ENCODE assay signal across 15 mouse cellular contexts in genomic region chr14:51094096-51094875, GRCm38 (mm10). TPM values are rescaled to one million over a fixed set of nuclear protein-coding genes. Genes with fewer than 3 reads are reported as not detected.
A peak's percentile ranks its signal among the peaks of the same experiment; 100 is the strongest.
DNase-seq lines count a peak whose midpoint lies in the region; ATAC-seq lines count a peak whose summit lies in the region.
"Had no signal": no experiment of that assay in that cellular context is flagged by ENCODE, and none has a peak within 500 bp of the region (broad histone marks: within the 10 kb centered on the region; RNA-seq: fewer than 3 reads in every experiment).

No protein-coding gene starts in this region.

- WGBS in kidney, embryonic 15.5 days: 81% methylated on average over 5 of the region's 5 CpGs

- peaks cover 25% of the 10 kb centered on the region; the same call in 1 of the 2 replicates for H3K4me1 ChIP-seq in kidney, embryonic 15.5 days

- no peak for ATAC-seq in kidney, embryonic 15.5 days (replicated peaks; ENCODE audit: low FRiP score)
- ATAC-seq: hindbrain, embryonic 16.5 days had no signal

- no peaks in the 10 kb centered on the region for H3K27me3 ChIP-seq in kidney, embryonic 15.5 days

- no peak overlapping the region for H3K9ac ChIP-seq in kidney, embryonic 15.5 days

- H3K36me3 ChIP-seq in kidney, embryonic 15.5 days: no peaks in the 10 kb centered on the region

- no peak overlapping the region for H3K4me3 ChIP-seq in kidney, embryonic 15.5 days (replicated peaks)

- peak; percentile 76 for DNase-seq in gastrocnemius, adult 18-20 months (ENCODE audit: low spot score)
- no peak for DNase-seq in gastrocnemius, adult 8-10 months (ENCODE audit: low spot score in 2 of 2)
- peak; percentile 54 for DNase-seq in layer of hippocampus, adult 9-11 months
- DNase-seq in layer of hippocampus, postnatal 36 days: no peak
- peak; percentile 38 for DNase-seq in 3134 (ENCODE audit: extremely low read depth, insufficient read length, low spot score)
- DNase-seq in brain, adult 2 months (ENCODE audit: low read depth, low spot score): peak; percentile 35
- no peak for DNase-seq in cerebellum, adult 11-12 months
- DNase-seq: gastrocnemius, postnatal 14 days; spleen, adult 18-20 months had no signal

- H3K27ac ChIP-seq in kidney, embryonic 15.5 days: no peak overlapping the region
- H3K27ac ChIP-seq: kidney, postnatal 0 days had no signal

- no peaks in the 10 kb centered on the region for H3K9me3 ChIP-seq in kidney, embryonic 15.5 days (replicated peaks)

- H3K4me2 ChIP-seq in kidney, embryonic 15.5 days: no peak overlapping the region

RNA-seq across cellular contexts. Expression of gene Ang, which starts 3.3 kb away (rescaled TPM):
- total RNA-seq in gastrocnemius, adult 18-20 months (2021): 1 to 10 TPM; 3.0 to 4.1 TPM
- total RNA-seq in gastrocnemius, adult 8-10 months (2022): 1 to 10 TPM; 1.2 to 3.0 (median 1.6) TPM
- total RNA-seq in layer of hippocampus, postnatal 36 days (2021): 1 to 10 TPM; 3.4 to 5.6 TPM
- polyA plus RNA-seq in kidney, embryonic 15.5 days (2015; fragmentation: Nextera tagmentation; extraction: Ambion mirVana): 8.4 and 9.8 TPM in 2 replicates

RNA-seq across cellular contexts. Expression of gene Rnase4, which starts 3.4 kb away (rescaled TPM):
- 10 to 100 TPM; 25.0 to 30.1 TPM for total RNA-seq in gastrocnemius, adult 18-20 months (2021)
- 10 to 100 TPM; 17.3 to 32.3 (median 23.6) TPM for total RNA-seq in gastrocnemius, adult 8-10 months (2022)
- 10 to 100 TPM; 15.8 to 18.7 TPM for total RNA-seq in layer of hippocampus, postnatal 36 days (2021)
- polyA plus RNA-seq in kidney, embryonic 15.5 days (2015; fragmentation: Nextera tagmentation; extraction: Ambion mirVana): 37.8 and 40.5 TPM in 2 replicates

RNA-seq across cellular contexts. Expression of gene Eddm3b, which starts 19.9 kb away (rescaled TPM):
- not detected for total RNA-seq in gastrocnemius, adult 18-20 months (2021)
- not detected for total RNA-seq in gastrocnemius, adult 8-10 months (2022)
- not detected for total RNA-seq in layer of hippocampus, postnatal 36 days (2021)
- polyA plus RNA-seq in kidney, embryonic 15.5 days (2015; fragmentation: Nextera tagmentation; extraction: Ambion mirVana): 2.0 and 2.1 TPM in 2 replicates
- total RNA-seq: gastrocnemius, postnatal 14 days; megakaryocyte, adult 5-6 weeks had no signal
- polyA plus RNA-seq: hindbrain, embryonic 16.5 days; limb, embryonic 11.5 days; thymus, postnatal 0 days had no signal

RNA-seq across cellular contexts. Expression of gene Olfr750, which starts 20.1 kb away (rescaled TPM):
- total RNA-seq in gastrocnemius, adult 18-20 months (2021): not detected
- total RNA-seq in gastrocnemius, adult 8-10 months (2022): not detected
- not detected for total RNA-seq in layer of hippocampus, postnatal 36 days (2021)
- 0.04 TPM in 1 of 2 replicates, not detected in the other for polyA plus RNA-seq in kidney, embryonic 15.5 days (2015; fragmentation: Nextera tagmentation; extraction: Ambion mirVana)
- total RNA-seq: gastrocnemius, postnatal 14 days; megakaryocyte, adult 5-6 weeks had no signal
- polyA plus RNA-seq: kidney, postnatal 0 days; limb, embryonic 11.5 days; thymus, postnatal 0 days had no signal

RNA-seq across cellular contexts. Expression of gene Rnase6, which starts 29.4 kb away (rescaled TPM):
- under 1 TPM in 1 of 2 experiments, not detected in 1; 0.21 TPM for total RNA-seq in gastrocnemius, adult 18-20 months (2021)
- not detected for total RNA-seq in gastrocnemius, adult 8-10 months (2022)
- under 1 TPM in 1 of 2 experiments, not detected in 1; 0.65 TPM for total RNA-seq in layer of hippocampus, postnatal 36 days (2021)
- polyA plus RNA-seq in kidney, embryonic 15.5 days (2015; fragmentation: Nextera tagmentation; extraction: Ambion mirVana): 0.52 and 1.3 TPM in 2 replicates

Comparison
In these comparisons a context has a peak if more than half of its experiments do, and no peak if none do; other contexts are left out.
1. DNase-seq: peak in gastrocnemius, adult 18-20 months (single experiment), layer of hippocampus, adult 9-11 months (single experiment), 3134 (single experiment) and brain, adult 2 months (single experiment); none in gastrocnemius, adult 8-10 months (0 of 2), layer of hippocampus, postnatal 36 days (0 of 2) and cerebellum, adult 11-12 months (single experiment).